Mouse (Mus musculus) spleen, adult 2 months (tissue): Measurements from ENCODE around the gene Gpc5.

Source experiments
- CTCF ChIP-seq: fragments of 200-500 bp; IDR thresholded peaks from 2 replicates; pipeline ENCODE4 v1.5.1; 2011; ENCODE audit warnings: mild to moderate bottlenecking, inconsistent platforms; ENCODE audit not compliant: insufficient read depth, insufficient read length, insufficient replicate concordance; ENCODE audit errors: extremely low read depth
- POLR2A ChIP-seq: fragments of 200-500 bp; IDR thresholded peaks from 2 replicates; pipeline ENCODE4 v1.6.1; 2011; ENCODE audit warnings: low read depth, low read length, inconsistent platforms

- TF ChIP-seq POLR2A (no peak), CTCF (no peak)
Measured at GRCm38 (mm10) chr14:115047316-115047715, 44.7 kb upstream of the Gpc5 start.
